Mouse (Mus musculus): Measurements from ENCODE around the gene Flvcr2.

The Flvcr2 gene

DNA sequence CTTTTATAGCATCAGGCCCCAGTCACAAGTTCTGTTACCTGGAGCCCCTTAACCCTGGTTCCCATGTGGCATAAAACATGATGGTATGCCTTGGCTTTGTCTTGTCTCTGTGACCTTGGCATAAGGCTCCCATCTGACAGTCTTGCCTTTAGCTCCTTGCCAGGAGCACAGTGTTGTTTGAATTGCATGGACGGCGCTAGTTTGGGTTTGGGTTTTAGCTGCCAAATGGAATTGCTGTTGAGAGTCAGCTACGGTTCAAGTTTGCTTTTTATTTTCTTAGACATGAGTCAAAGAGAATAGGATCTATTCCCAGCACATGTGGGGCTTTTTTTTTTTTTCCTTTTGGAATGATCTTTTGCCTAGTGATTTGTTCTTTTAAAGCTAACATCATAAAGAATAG, 112.8 kb downstream of the Flvcr2 start:
- DNase-seq (ENCODE audit: low read depth, low spot score) = no peak

DNA sequence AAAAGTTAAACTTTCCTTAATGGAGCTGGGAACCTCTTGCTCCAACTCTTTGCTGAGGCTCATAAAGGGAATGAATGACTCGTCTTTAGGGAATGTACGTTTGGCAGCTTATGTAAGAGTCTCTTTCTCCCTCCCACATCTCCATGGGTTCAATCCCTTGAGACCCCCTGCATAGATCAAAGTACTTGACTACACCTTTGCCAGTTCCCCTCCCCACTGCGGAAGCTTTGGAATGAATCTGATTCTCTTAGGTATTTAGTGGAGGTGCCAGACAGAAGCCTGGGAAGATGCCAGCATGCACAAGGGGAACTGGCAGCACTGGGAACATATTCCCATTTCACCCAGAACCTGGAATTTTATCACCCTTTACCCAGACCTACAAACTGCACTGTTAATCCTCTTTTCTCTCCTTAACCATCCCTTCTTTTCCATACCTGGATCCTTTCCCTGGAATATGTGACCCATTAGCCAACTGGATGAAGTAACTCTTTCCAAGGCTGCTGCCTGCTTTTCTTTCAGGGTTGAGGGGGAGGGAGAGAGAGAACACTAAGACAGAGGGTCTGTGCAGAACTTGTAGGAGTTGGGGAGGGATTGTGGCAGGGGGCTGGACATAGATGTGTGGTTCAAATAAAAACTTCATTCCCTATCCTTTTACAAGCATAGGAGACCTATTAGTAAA, 113.3 kb downstream of the Flvcr2 start:
- peak; percentile 5 for DNase-seq (ENCODE audit: low read depth, low spot score)

DNA sequence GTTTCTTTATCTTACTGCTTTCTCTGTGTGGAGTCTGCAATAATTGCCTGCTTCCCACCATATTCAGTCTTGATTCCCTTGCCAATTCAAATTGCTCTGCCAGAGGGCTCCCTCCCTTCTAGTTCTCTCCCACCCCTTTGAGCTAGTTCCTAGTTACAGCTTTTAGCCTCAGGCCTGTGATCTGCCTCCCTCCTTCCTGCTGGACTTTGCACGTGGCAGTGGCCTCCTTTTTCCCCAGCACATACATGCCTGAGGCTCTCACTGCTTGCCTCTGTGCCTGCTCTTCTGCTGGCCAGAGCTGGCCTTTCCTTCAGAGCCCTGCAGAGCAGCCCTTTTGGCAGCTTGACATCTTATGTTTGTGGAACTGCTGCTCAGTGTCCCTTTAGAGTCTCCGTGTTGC, 116.2 kb downstream of the Flvcr2 start:
- no peak for DNase-seq (ENCODE audit: low read depth, low spot score)
